Mouse (Mus musculus): ENCODE measurements around the gene Foxf1. TPM values are rescaled to one million over a fixed set of nuclear protein-coding genes. Genes with fewer than 3 reads are reported as not detected.

Gene Foxf1
- 1.1 TPM for polyA plus RNA-seq (2014; fragmentation: Illumina TruSeq; extraction: RNeasy Lipid Tissue Mini Kit (QIAGEN cat#74804))

DNA sequence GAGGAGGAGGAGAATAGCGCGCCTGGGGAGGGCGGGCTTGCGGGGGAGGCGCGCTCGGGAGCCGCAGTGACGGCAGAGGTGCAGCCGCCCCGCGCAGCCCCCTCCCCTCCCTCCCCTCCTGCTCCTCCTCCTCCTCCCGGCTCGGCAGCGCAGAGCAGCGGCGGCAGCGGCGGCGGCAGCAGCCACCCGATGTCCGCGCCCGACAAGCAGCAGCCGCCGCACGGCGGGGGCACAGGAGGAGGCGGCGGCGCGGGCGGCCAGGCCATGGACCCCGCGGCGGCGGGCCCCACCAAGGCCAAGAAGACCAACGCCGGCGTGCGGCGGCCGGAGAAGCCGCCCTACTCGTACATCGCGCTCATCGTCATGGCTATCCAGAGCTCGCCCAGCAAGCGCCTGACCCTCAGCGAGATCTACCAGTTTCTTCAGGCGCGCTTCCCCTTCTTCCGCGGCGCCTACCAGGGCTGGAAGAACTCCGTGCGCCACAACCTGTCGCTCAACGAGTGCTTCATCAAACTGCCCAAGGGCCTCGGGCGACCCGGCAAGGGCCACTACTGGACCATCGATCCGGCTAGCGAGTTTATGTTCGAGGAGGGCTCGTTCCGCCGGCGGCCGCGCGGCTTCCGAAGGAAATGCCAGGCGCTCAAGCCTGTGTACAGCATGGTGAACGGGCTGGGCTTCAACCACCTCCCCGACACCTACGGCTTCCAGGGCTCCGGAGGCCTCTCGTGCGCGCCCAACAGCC lies at the start of gene Foxf1:
Foxf1 (plus strand) TSS at position 177 of the 742 bp plus-strand sequence.

GRCm38 (mm10) chr8:121107668-121108656 lies 23.8 kb downstream of the Foxf1 start, which contains the start of gene Mthfsd:
Gene Mthfsd, minus strand, starts transcription at chr8:121108392.

GRCm38 (mm10) chr8:121115948-121116347 lies 31.8 kb downstream of the Foxf1 start, which contains the start of gene Foxc2:
Gene Foxc2, plus strand, starts transcription at chr8:121116171.

GRCm38 (mm10) chr8:121127756-121128375 lies 43.7 kb downstream of the Foxf1 start, which contains the start of gene Foxl1:
Gene Foxl1, plus strand, starts transcription at chr8:121127940.

Other genes starting within 250 kb of the Foxf1 start
- gene Mthfsd, start 24.0 kb downstream of the Foxf1 start, polyA plus RNA-seq (2014; fragmentation: Illumina TruSeq; extraction: RNeasy Lipid Tissue Mini Kit (QIAGEN cat#74804)): 1.5 TPM
- gene Foxc2, start 31.8 kb downstream of the Foxf1 start, polyA plus RNA-seq (2014; fragmentation: Illumina TruSeq; extraction: RNeasy Lipid Tissue Mini Kit (QIAGEN cat#74804)): 0.68 TPM
- not detected for gene Foxl1, start 43.6 kb downstream of the Foxf1 start, polyA plus RNA-seq (2014; fragmentation: Illumina TruSeq; extraction: RNeasy Lipid Tissue Mini Kit (QIAGEN cat#74804))

Data from ovary, adult 10 weeks (tissue).